Mouse (Mus musculus): ENCODE results near the gene Yipf1.

DNA sequence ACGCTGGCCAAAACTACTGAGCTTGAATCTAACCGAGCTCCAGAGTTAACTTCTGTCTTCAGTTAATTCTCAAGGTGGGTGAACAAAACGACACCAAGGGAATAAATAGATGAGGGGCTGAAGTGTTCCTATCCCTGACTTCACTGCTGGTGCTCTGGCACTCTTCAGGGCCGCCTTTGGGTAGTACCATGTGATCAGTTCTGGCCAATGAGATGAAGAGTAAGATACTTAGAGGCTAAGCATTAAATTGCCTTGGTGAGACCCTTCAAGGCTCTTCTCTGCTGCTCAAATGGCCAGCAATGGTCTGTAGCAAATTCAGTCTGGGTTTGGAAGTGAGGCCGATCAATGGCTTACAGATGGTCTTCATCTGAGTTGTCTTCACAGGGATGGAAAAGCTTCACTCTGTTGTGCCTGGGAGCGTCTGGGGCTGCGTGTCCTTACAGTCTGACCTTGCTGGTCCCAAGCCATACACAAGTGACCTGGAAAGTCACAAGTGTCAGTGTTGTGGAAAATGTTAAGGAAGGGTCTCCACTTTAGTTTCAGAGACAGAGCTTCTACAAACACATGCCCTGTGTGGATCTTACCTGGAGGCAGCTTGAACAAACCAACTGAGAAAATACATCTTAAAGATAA lies 33.2 kb upstream of the Yipf1 start:
- no peak for TF ChIP-seq GATA1 (IDR thresholded peaks at IDR 0.05; ENCODE audit: low read length)
- no peak for TF ChIP-seq TAL1 (IDR thresholded peaks at IDR 0.05; ENCODE audit: low read length)

Data from erythroblast, embryonic 14.5 days (primary cell).